Mouse (Mus musculus) E14TG2a.4 (cell line): ENCODE results near the gene Osgin1.

Experiments used
- CTCF ChIP-seq: conservative IDR thresholded peaks from 2 replicates; pipeline ENCODE4 v1.5.1; 2014; ENCODE audit warnings: low read length
- NANOG ChIP-seq: IDR thresholded peaks from 2 replicates; pipeline ENCODE4 v1.6.1; 2014; ENCODE audit warnings: borderline replicate concordance, low read length, mixed read lengths
- POU5F1 ChIP-seq: IDR thresholded peaks from 2 replicates; pipeline ENCODE4 v1.6.1; 2014; ENCODE audit warnings: low read length, borderline replicate concordance

DNA sequence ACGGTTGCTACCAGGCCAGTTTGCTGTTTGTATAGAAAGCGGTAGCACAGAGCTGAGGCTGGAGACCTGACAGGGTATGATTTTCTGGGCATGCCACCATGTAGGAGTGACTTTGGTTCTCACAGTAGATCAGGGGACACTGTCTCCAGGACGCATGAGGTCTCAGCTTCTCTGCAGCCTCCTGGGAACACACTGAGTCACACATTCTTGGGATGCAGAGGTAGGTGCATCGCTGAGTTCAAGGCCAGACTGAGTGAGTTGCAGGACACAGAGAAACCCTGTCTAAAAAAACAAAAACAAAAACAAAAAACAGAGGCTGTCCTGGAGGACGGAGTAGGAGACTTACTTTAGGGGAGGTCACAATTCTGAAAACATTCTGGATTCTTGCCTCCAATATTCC lies 19.0 kb downstream of the Osgin1 start:
- TF ChIP-seq CTCF = no peak
- no peak for TF ChIP-seq POU5F1
- TF ChIP-seq NANOG = no peak
